Mouse (Mus musculus) forebrain, embryonic 16.5 days (tissue): Measurements from ENCODE around the gene Smu1. TPM values are rescaled to one million over a fixed set of nuclear protein-coding genes. Genes with fewer than 3 reads are reported as not detected.
A peak's percentile ranks its signal among the peaks of the same experiment; 100 is the strongest.

Source experiments
- ATAC-seq: fragments of 200-750 bp; cut with Nextera tagmentation; 2 replicates; pipeline ENCODE4 v1.8.0; 2017; ENCODE audit warnings: mild to moderate bottlenecking, moderate library complexity
- H3K27ac ChIP-seq: fragments of 300-500 bp; sonication (generic); 2 replicates; pipeline ENCODE4 v1.5.1; 2014; ENCODE audit warnings: low read length, control low read depth
- H3K27me3 ChIP-seq: fragments of 300-500 bp; sonication (generic); replicated peaks from 2 replicates; pipeline ENCODE4 v1.6.1; 2014; ENCODE audit warnings: low read length; ENCODE audit not compliant: control insufficient read depth, insufficient read depth
- H3K36me3 ChIP-seq: fragments of 300-500 bp; sonication (generic); 2 replicates; pipeline ENCODE4 v1.6.1; 2014; ENCODE audit not compliant: control insufficient read depth, insufficient read depth
- H3K4me1 ChIP-seq: fragments of 300-500 bp; sonication (generic); replicated peaks from 2 replicates; pipeline ENCODE4 v1.6.1; 2014; ENCODE audit warnings: low read length; ENCODE audit not compliant: control insufficient read depth, insufficient read depth
- H3K4me2 ChIP-seq: fragments of 300-500 bp; sonication (generic); 2 replicates; pipeline ENCODE4 v1.6.1; 2014; ENCODE audit warnings: mild to moderate bottlenecking, low read length, control low read depth
- H3K4me3 ChIP-seq: fragments of 300-500 bp; sonication (generic); replicated peaks from 2 replicates; pipeline ENCODE4 v1.5.1; 2014; ENCODE audit warnings: mild to moderate bottlenecking, low read length, control low read depth
- H3K9ac ChIP-seq: fragments of 300-500 bp; sonication (generic); replicated peaks from 2 replicates; pipeline ENCODE4 v1.6.1; 2014; ENCODE audit warnings: low read depth, low read length, control low read depth
- H3K9me3 ChIP-seq: fragments of 300-500 bp; sonication (generic); 2 replicates; pipeline ENCODE4 v1.6.1; 2016; ENCODE audit warnings: low read length; ENCODE audit not compliant: control insufficient read depth
- WGBS: fragments of 180-500 bp; shearing (Covaris S2); extraction: QIAGEN DNeasy Blood & Tissue Kit; methylation state at CpG from one replicate; pipeline ENCODE4 v1.1.7; 2014; 5-methylcytosine and 5-hydroxymethylcytosine counted together
- polyA plus RNA-seq: library from polyadenylated mRNA; unstranded; fragments of >200 nt; fragmentation: Nextera tagmentation; extraction: Ambion mirVana; gene quantifications from 2 replicates; pipeline ENCODE4 v1.2.1, GENCODE M21; 2015

Gene Smu1
- polyA plus RNA-seq, 1 experiment from 2014 or later = 155 TPM

DNA sequence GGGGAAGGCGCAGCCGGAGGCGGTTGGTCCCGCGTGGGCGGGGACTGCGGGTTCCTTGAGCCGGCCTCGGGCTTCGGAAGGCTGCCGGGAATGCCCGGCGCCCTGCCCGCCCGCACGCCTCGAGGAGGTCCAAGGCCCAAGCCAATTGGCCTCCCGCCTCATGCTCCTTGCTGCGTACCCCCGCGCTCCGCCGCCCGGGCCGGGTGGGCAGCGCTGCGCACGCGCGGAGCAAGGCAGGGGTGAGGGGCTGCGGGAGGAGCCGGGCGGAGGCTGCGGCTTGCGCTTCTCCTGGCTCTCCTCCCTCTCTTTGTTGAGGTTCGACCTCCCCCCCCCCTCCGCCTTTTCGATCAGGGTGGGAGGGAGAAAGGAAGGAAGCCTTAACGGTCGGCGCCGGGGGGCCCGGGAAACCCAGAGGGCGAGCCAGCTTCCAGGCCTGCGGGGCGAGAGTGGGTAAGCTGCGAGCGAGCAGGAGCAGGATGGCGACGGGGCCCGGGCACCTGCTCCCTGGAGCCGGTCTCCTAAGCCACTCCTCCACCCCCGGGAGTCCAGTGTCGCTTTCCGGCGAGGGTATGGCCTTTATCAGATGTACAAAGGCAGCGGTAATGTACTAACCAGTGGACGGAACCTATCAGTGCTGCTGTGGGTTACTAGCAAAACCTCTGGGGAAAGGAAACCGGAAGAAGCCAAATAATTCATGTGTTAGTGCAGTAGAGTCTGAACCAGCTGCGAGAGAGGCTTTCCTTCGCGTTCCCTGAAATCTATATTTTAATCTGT lies 34.8 kb downstream of the Smu1 start:
- Histone ChIP-seq H3K27me3 (no peaks in the 10 kb centered on the region), H3K9me3 (no peaks in the 10 kb centered on the region), H3K4me2 (peak overlapping the region; percentile 85), H3K4me3 (peak overlapping the region; percentile 59), H3K9ac (peak overlapping the region; percentile 86), H3K36me3 (peaks cover 15% of the 10 kb centered on the region), H3K4me1 (peaks cover 33% of the 10 kb centered on the region), H3K27ac (peak overlapping the region; percentile 100)
- WGBS = under 1% methylated on average over 51 of the region's 62 CpGs
- peak; percentile 92 for ATAC-seq

DNA sequence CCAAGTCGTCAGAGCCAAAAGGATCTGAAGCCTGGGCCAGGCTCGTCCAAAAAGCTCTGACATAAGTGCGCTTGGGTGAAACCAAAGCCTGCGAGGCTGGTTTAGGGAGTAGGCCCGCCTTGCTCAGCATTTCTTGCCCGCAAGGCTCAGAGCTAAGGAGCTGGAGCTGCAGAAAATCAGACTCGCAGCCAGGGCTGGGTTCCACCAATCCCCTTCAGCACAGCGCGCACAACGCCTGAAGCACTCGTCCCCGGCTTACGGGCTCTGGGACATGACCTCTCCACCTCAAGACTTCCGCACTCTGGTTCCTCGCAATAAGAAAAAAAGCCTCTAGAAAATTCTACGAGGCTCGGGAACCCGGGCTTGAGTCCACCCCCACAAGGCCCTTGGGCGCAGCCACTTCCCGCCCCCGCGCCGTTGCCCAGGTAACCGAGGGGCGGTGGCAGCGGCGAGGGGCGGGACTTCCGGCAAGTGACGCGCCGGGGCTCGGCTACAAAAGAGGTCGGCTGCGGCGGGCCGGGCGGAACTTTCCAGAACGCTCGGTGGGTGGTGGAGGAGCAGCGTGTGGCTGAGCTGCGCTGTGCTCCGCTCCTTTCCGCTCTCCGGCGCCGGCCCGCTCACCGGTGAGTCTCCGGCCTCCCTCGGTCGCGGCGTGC lies 35.6 kb downstream of the Smu1 start, which contains the start of gene Dnaja1:
Gene Dnaja1, plus strand, starts transcription at position 140 of the 656 bp plus-strand sequence.
- peaks cover 11% of the 10 kb centered on the region for H3K36me3 ChIP-seq
- peaks cover 33% of the 10 kb centered on the region for H3K4me1 ChIP-seq
- WGBS = under 1% methylated on average over 50 of the region's 54 CpGs
- H3K27me3 ChIP-seq = no peaks in the 10 kb centered on the region
- peak within 1 kb of the TSS; percentile 59 for H3K4me3 ChIP-seq
- no peaks in the 10 kb centered on the region for H3K9me3 ChIP-seq
- H3K4me2 ChIP-seq = peak within 1 kb of the TSS; percentile 85
- peak within 1 kb of the TSS; percentile 100 for H3K27ac ChIP-seq
- peak within 1 kb of the TSS; percentile 86 for H3K9ac ChIP-seq
- ATAC-seq = peak; percentile 94

DNA sequence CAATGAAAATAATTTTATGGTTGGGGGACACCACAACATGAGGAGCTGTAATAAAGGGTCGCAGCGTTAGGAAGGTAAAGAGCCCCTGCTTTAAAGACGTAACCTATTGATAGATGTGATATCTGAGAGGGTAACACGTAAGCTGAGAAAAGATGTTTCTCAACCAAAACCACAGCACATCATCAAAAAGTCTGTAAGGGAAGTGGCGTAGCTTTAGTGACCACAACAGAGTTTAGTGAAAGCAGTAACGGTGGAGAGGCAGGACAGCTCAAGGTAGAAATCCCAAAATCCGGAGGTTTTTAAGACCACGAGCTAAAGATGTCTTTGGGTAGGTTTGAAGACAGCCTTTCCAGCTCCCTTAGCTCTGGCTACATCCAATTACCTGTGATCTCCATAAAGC lies 36.8 kb downstream of the Smu1 start:
- H3K27ac ChIP-seq = no peak overlapping the region
- H3K4me2 ChIP-seq = no peak overlapping the region
- H3K36me3 ChIP-seq = peaks cover 2% of the 10 kb centered on the region; the same call in 1 of the 2 replicates
- H3K4me3 ChIP-seq = no peak overlapping the region
- H3K4me1 ChIP-seq = peaks cover 27% of the 10 kb centered on the region
- ATAC-seq = no peak
- H3K9me3 ChIP-seq = no peaks in the 10 kb centered on the region
- no peaks in the 10 kb centered on the region for H3K27me3 ChIP-seq
- H3K9ac ChIP-seq = no peak overlapping the region
- 96% methylated on average over 8 of the region's 8 CpGs for WGBS

DNA sequence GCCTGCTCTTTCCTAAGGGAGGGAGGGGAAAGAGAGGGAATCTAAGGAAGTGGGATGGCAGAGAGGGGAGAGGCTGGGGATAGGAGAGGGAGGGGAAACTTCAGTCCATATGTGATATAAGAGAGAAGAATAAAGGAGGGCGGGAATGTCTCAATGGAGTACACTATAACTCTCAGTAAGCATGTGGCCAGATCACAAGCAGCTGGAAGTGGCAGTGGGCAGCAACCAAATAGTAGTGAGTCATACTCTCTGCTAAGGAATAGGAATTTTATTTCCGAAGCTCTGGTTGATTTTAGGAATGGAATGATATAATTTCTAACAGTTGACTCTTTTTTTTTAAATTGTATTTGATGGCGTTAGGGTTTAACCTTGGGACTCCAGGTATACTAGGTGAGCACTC lies 40.6 kb downstream of the Smu1 start:
- Histone ChIP-seq H3K9ac (no peak overlapping the region), H3K4me2 (no peak overlapping the region), H3K4me3 (no peak overlapping the region), H3K27ac (no peak overlapping the region), H3K36me3 (no peaks in the 10 kb centered on the region), H3K4me1 (peaks cover 9% of the 10 kb centered on the region), H3K27me3 (no peaks in the 10 kb centered on the region), H3K9me3 (no peaks in the 10 kb centered on the region)
- no peak for ATAC-seq
- 90% methylated on average over 3 of the region's 3 CpGs for WGBS

DNA sequence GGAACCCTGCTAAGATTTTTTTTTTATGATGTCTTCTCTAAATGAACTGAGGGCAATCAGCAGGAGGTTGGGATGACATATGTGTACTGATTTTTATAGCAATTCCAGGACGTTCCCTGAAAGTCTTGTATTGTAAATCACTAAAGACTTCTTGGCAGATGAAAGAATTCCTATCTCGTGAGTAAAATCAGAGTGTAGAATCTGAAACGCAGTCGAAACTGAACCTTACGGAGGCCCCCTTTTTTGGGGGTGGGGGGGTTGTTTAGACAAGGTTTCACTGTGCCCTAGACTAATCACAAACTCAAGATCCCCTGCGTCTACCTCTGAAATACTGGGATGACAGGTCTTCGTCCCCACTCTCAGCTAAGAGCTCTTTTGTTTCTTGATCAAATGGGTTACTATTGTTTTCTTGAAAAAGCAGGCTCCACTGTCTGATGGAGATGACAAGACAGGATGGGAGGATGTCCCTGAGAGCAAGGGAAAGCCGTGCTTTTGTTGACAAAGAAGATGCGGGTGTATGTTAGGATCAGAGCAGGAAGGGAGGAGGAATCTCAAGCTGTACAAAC lies 53.9 kb downstream of the Smu1 start:
- peak overlapping the region; percentile 93 for H3K27ac ChIP-seq
- H3K9ac ChIP-seq = peak overlapping the region; percentile 77
- H3K4me1 ChIP-seq = peaks cover 17% of the 10 kb centered on the region
- H3K27me3 ChIP-seq = no peaks in the 10 kb centered on the region
- H3K4me3 ChIP-seq = peak overlapping the region; percentile 83
- no peaks in the 10 kb centered on the region for H3K9me3 ChIP-seq
- H3K4me2 ChIP-seq = peak overlapping the region; percentile 70
- 21% methylated on average over 9 of the region's 9 CpGs for WGBS
- ATAC-seq = no peak
- no peaks in the 10 kb centered on the region for H3K36me3 ChIP-seq

DNA sequence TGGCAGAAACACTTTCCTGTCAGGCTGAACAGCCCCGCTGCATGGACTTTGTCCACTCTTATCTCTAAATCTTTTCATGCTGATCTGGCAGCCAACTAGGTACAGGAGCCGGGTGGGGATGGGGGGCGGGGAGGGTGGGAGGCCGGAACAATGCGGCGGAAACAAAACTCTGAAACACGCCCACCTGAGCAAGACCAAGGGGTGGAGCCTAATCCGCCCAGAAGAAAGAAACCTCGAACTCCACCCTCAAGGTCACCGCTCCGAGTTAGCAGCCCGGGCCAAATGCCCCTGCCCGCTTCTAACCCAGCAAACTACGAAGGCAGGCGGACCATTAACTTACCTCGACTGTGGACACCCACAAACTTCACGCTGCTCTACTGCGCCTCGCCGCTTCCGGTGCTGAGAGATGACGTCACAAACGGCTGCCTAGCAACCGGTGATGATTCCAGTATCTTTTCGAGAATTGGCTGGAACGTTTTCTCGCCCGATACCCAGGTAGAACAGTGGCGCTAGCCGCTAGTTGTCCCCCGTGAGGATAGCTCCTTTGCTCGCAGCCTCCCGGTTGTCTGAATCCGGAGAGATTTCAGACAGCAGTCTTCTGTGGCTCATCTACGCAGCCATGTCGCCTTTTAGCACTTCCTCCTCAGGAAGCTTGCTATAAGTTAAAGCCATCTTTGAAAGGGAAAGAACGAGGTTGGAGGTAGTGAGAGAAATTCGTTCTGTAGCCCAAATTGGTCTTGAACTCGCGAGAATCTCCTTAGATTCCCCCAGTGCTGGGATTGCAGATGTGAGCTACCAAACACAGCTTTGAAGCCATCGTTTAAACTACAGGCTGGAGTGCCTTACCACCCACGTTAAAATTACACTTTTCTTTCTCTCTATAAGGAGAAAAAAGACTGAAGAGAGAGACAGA lies 54.7 kb downstream of the Smu1 start, which contains the start of gene Aptx:
Gene Aptx, minus strand, starts transcription at position 398 of the 913 bp plus-strand sequence.
- Histone ChIP-seq H3K4me3 (peak within 1 kb of the TSS; percentile 83), H3K4me2 (peak within 1 kb of the TSS; percentile 94), H3K9ac (peak within 1 kb of the TSS; percentile 77), H3K4me1 (peaks cover 17% of the 10 kb centered on the region), H3K36me3 (no peaks in the 10 kb centered on the region), H3K9me3 (no peaks in the 10 kb centered on the region), H3K27me3 (no peaks in the 10 kb centered on the region), H3K27ac (peak within 1 kb of the TSS; percentile 93)
- WGBS = under 1% methylated on average over 42 of the region's 42 CpGs
- peak; percentile 96 for ATAC-seq

DNA sequence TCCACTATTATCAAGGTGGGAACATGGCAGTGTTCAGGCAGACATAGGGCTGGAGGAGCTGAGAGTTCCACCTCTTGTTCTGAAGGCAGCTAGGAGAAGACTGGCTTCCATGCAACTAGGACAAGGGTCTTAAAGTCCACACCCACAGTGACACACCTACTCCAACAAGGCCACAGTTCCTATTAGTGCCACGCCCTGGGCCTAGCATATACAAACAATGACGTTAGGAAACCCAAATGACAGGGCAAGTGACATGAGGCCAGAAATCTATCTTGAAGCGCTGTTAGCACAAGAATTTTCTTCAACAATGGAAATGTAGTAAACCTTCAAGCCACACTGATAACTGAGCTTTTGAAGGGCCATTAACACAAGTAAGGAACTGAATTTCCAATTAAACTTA lies 55.9 kb downstream of the Smu1 start:
- Histone ChIP-seq H3K9ac (no peak overlapping the region; the same call in 1 of the 2 replicates), H3K4me1 (peaks cover 17% of the 10 kb centered on the region), H3K27ac (no peak overlapping the region), H3K4me2 (peak overlapping the region; percentile 94), H3K27me3 (no peaks in the 10 kb centered on the region), H3K9me3 (no peaks in the 10 kb centered on the region), H3K36me3 (0 out of 2 replicates have a peak, but pooled peaks cover under 1% of the 10 kb centered on the region), H3K4me3 (peak overlapping the region; percentile 83)
- WGBS = 93% methylated on average over 3 of the region's 3 CpGs
- no peak for ATAC-seq

DNA sequence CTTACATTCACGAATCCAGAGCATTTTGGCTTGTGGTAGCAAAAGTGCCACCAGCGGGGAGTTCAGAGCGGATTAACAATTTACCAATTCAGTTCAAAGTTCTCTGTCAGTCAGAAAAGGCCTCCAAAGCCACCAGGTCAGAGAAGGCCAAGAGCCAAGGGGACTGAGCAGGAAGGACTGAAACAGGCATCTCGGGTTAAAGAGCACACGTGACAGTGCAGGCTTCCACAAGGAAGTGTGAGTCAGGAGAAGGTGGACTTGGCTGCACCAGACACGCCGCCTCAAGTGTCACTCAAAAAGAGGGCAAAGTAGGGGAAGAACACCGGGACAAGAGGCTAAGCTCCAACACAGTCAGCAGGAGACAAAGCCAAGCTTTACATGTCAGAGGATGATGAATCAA lies 57.5 kb downstream of the Smu1 start:
- no peak overlapping the region for H3K9ac ChIP-seq
- H3K4me2 ChIP-seq = no peak overlapping the region
- no peaks in the 10 kb centered on the region for H3K9me3 ChIP-seq
- H3K27me3 ChIP-seq = no peaks in the 10 kb centered on the region
- WGBS = 86% methylated on average over 8 of the region's 8 CpGs
- no peak for ATAC-seq
- peaks cover 17% of the 10 kb centered on the region for H3K4me1 ChIP-seq
- H3K27ac ChIP-seq = no peak overlapping the region
- H3K36me3 ChIP-seq = 0 out of 2 replicates have a peak, but pooled peaks cover 7% of the 10 kb centered on the region
- H3K4me3 ChIP-seq = no peak overlapping the region
